Mouse (Mus musculus) telencephalon, adult 2 months (tissue): ENCODE results near the gene Vars.
"Not testable (repeated sequence)": the region's sequence is repeated elsewhere in the genome, so short reads cannot be mapped to it uniquely, and the experiment has no call there.

ENCODE experiments used
- DNase-seq: peaks from one replicate; pipeline ENCODE4 v3.0.0-alpha.2; 2011; ENCODE audit warnings: low read depth, low spot score

Vars gene

GRCm38 (mm10) chr17:35003022-35003838, 2.4 kb downstream of the Vars start:
- no peak for DNase-seq

- DNase-seq: no peak
Observed at GRCm38 (mm10) chr17:35004075-35004717, 3.4 kb downstream of the Vars start.

DNA sequence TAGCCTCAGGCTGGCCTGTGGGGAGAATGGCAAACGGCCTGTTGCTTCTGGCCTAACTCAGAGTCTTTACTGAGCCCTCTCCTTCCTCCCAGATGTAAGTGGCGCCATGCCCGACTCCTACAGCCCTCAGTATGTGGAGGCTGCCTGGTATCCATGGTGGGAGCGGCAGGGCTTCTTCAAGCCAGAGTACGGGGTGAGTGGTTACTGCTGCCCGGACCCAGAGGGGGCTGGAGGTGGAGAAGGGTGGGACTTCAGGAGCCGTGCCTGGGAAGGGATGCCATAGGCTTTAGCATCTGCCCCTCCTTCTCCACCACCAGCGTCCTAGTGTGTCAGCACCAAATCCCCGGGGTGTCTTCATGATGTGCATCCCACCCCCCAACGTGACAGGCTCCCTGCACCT, 4.4 kb downstream of the Vars start:
- DNase-seq: no peak

DNA sequence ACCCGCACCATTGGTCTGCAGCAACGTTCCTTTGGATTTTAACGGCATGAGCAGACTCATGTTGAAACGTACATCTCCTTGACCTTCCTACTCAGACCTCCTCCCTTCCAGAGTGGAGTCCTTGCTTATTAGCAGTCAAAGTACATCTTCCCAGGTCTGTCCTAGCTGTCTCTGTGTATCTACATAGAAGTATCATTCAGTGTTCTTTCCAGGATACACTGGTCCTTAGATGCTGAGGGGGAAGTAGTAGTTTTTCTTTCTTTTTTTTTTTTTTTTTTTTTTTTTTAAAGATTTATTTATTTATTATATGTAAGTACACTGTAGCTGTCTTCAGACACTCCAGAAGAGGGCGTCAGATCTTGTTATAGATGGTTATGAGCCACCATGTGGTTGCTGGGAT, 5.1 kb downstream of the Vars start:
- not testable (repeated sequence) for DNase-seq

- no peak for DNase-seq
Observed at GRCm38 (mm10) chr17:35007387-35007991, 6.7 kb downstream of the Vars start.

DNA sequence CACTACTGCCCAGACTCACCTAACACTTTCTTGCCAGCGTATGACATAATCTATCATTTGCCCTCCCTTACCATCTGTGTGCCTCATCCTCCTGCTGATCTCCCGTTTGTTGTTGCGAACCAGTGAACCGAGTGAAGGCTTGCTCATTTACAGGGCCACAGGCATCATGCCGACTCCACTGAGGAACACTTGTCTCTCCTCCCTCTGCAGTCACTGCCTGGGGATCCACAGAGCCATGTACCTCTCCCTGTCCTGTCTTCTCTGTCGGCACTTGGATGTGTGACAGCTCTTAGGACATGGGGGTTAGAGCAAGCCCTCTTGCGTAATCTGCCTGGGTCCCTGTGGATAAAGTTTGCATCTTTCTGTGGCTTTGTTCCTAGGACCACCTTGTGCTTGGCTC, 8.8 kb downstream of the Vars start:
- no peak for DNase-seq

GRCm38 (mm10) chr17:35011440-35011839, 10.7 kb downstream of the Vars start:
- DNase-seq: no peak

GRCm38 (mm10) chr17:35012430-35012829, 11.6 kb downstream of the Vars start:
- no peak for DNase-seq

DNA sequence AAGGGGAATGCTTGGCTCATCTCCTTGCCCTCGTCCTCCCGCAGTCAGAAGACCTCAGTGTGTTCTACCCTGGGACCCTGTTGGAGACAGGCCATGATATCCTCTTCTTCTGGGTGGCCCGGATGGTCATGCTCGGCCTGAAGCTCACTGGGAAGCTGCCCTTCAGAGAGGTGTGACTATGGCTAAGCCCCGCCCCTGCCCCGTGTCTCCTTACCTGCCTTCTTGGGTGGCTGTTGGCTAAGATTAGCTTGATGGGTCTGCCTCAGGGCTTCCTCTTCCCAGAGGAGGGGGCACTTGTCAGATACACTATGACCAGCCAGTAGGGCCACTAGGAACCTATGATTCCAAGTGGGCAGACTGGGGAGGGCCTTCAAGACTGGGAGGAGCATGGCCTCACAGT, 12.4 kb downstream of the Vars start:
- DNase-seq: no peak

DNA sequence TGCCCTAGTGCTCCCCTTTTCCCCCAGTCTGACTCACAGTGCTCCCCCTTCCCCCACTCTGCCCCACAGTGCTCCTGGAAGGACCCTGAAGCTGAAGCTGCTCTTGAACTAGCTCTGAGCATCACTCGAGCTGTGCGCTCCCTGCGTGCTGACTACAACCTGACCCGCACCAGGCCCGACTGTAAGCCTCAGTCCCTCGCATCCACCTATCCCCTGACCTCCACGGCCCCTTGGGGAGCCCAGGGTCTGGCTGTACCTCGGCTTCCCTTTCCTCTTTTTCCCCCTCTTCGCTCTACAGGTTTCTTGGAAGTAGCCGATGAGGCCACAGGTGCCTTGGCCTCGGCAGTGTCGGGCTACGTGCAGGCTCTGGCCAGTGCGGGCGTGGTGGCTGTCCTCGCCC, 14.5 kb downstream of the Vars start:
- DNase-seq: no peak

- DNase-seq: no peak
Observed at GRCm38 (mm10) chr17:35016376-35016775, 15.6 kb downstream of the Vars start, which contains the start of gene Vwa7. Gene Vwa7 (plus strand): TSS chr17:35016579.

GRCm38 (mm10) chr17:35016791-35017705, 16.3 kb downstream of the Vars start:
- DNase-seq: no peak

DNA sequence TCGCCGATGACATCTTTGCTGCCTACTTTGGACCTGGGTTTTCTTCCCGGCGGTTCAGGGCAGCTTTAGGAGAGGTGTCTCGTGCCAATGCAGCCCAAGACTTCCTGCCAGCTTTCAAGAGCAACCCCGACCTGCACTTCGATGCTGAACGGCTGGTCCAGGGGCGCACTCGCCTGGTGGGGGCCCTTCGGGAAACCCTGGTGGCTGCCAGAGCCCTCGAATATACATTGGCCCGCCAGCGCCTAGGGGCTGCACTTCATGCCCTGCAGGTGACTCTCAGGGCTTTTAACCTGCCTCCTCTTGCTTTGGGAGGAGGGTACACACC, 16.9 kb downstream of the Vars start:
- DNase-seq: no peak

GRCm38 (mm10) chr17:35018171-35018570, 17.4 kb downstream of the Vars start:
- no peak for DNase-seq

GRCm38 (mm10) chr17:35019894-35020293, 19.1 kb downstream of the Vars start:
- no peak for DNase-seq

DNA sequence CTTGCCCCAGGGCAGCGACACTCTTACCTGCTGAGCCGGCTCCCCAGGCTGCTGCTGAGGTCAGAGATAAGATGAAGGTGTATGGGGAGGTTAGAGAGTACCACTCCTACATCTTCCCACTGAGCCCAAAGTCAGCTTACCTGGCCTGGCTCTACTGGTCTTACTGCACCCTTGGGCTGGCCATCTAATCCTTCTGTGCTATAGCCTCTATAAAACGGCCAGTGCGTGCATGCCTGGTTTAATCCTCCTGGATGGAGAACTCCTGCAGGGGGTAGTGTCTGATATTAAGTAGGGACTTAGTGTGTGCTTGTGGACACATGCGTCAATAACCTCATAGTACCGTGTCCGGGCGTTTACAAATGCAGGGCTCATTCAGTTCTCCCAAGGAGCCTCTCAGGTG, 19.8 kb downstream of the Vars start:
- DNase-seq: no peak

GRCm38 (mm10) chr17:35021163-35021808, 20.5 kb downstream of the Vars start:
- peak; percentile 16 for DNase-seq

DNA sequence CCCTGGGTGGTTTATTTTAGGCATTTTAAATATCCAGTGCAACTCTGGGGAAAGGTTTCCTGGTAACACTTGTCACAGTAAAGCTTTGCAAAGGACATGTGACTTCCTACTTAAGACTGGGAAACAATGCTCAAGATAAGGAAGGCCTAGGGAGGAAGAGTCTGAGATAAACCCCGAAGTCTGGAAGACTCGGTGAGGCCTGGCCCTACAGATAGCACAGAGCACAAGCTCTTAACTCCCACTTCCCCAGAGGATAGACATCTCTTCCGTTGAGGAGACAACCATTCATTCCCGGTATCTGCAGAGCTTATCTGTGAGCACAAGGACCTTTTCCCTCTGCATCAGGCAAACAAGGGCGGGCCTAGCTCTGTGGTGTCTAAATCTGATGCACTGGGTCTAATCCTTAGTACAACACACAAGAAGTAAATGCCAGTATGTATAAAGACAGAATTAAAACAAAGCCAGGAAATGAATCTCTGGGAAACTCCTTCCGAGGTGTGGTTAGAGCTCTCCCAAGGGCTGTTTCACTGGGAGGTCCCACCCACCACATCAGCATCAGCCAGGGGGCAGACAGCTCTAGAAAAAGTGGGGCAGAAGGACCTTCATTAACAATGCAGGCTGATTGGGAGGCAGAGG, 21.2 kb downstream of the Vars start:
- no peak for DNase-seq

GRCm38 (mm10) chr17:35022541-35023060, 21.8 kb downstream of the Vars start:
- no peak for DNase-seq

- no peak for DNase-seq
Observed at GRCm38 (mm10) chr17:35023221-35023620, 22.4 kb downstream of the Vars start.

- no peak for DNase-seq
Observed at GRCm38 (mm10) chr17:35023756-35024155, 23.0 kb downstream of the Vars start.
